Mouse (Mus musculus) CH12.LX (cell line): Measurements from ENCODE around the gene Tbx1. TPM values are rescaled to one million over a fixed set of nuclear protein-coding genes. Genes with fewer than 3 reads are reported as not detected.

ENCODE experiments used
- DNase-seq: peaks from one replicate; pipeline ENCODE4 v3.0.0-alpha.2; 2013; ENCODE audit errors: extremely low read depth
- H3K27ac ChIP-seq: 2 replicates; pipeline ENCODE4 v1.5.1; 2012; ENCODE audit warnings: low read depth, mild to moderate bottlenecking, control low read depth, moderate library complexity; ENCODE audit not compliant: insufficient read depth
- H3K27me3 ChIP-seq: replicated peaks from 2 replicates; pipeline ENCODE3; 2012; ENCODE audit warnings: inconsistent platforms
- H3K36me3 ChIP-seq, 2 experiments: replicated peaks in 1 of 2; 2 replicates each; pipeline versions ENCODE3 to v1.6.1; 2012; ENCODE audit warnings: inconsistent platforms in 1 of 2, low read length in 1 of 2, mild to moderate bottlenecking in 1 of 2, mixed read lengths in 1 of 2, moderate library complexity in 1 of 2; ENCODE audit not compliant: control insufficient read depth in 1 of 2, insufficient read depth in 1 of 2
- H3K4me1 ChIP-seq, 2 experiments: 2 replicates each; pipeline ENCODE4 v1.6.1; 2012; ENCODE audit warnings: inconsistent platforms in 1 of 2, moderate library complexity in 1 of 2; ENCODE audit not compliant: insufficient read depth in 2 of 2, control insufficient read depth in 1 of 2
- H3K4me2 ChIP-seq: 2 replicates; pipeline ENCODE4 v1.6.1; 2012; ENCODE audit warnings: low read depth, mild to moderate bottlenecking, control low read depth; ENCODE audit not compliant: poor library complexity, insufficient read depth, severe bottlenecking
- H3K4me3 ChIP-seq, 3 experiments: fragments of 150-350 bp in 1 of 3; sonication (generic) in 1 of 3; replicated peaks in 1 of 3; 2 replicates each; pipeline versions ENCODE3 to v1.5.1; 2011 to 2012; ENCODE audit warnings: low read depth in 2 of 3, low read length in 2 of 3, mild to moderate bottlenecking in 2 of 3, moderate library complexity in 2 of 3, control low read depth in 1 of 3, improper control_type of control experiment in 1 of 3, inconsistent platforms in 1 of 3, mixed read lengths in 1 of 3; ENCODE audit not compliant: poor library complexity in 1 of 3
- H3K79me2 ChIP-seq: replicated peaks from 2 replicates; pipeline ENCODE4 v1.6.1; 2012; ENCODE audit warnings: mild to moderate bottlenecking, moderate library complexity; ENCODE audit not compliant: control insufficient read depth, poor library complexity, insufficient read depth, severe bottlenecking; ENCODE audit errors: extremely low read depth
- H3K9ac ChIP-seq: 2 replicates; pipeline ENCODE4 v1.6.1; 2012; ENCODE audit warnings: low read depth, mild to moderate bottlenecking, control low read depth, moderate library complexity; ENCODE audit not compliant: insufficient read depth
- H3K9me3 ChIP-seq: replicated peaks from 2 replicates; pipeline ENCODE3; 2012; ENCODE audit warnings: low read length, inconsistent platforms, mixed read lengths
- CHD1 ChIP-seq: IDR thresholded peaks from 2 replicates; pipeline ENCODE4 v1.6.1; 2012; ENCODE audit warnings: low read depth, low read length, improper control_type of control experiment, inconsistent platforms
- ETS1 ChIP-seq: conservative IDR thresholded peaks from 2 replicates; pipeline ENCODE4 v1.6.1; 2012; ENCODE audit warnings: low read depth, mild to moderate bottlenecking, inconsistent platforms, low read length, improper control_type of control experiment, moderate library complexity
- JUN ChIP-seq: IDR thresholded peaks from 2 replicates; pipeline ENCODE4 v1.6.1; 2011; ENCODE audit warnings: low read depth, mild to moderate bottlenecking, low read length, improper control_type of control experiment, moderate library complexity; ENCODE audit not compliant: insufficient read depth
- JUND ChIP-seq: conservative IDR thresholded peaks from 2 replicates; pipeline ENCODE4 v1.6.1; 2011; ENCODE audit warnings: low read depth, low read length, improper control_type of control experiment
- KAT2A ChIP-seq: IDR thresholded peaks from 2 replicates; pipeline ENCODE4 v1.6.1; 2012; ENCODE audit warnings: low read length, improper control_type of control experiment, inconsistent platforms; ENCODE audit not compliant: insufficient replicate concordance
- MAZ ChIP-seq: IDR thresholded peaks from 2 replicates; pipeline ENCODE4 v1.6.1; 2012; ENCODE audit warnings: low read depth, mild to moderate bottlenecking, inconsistent platforms, low read length, improper control_type of control experiment, moderate library complexity
- MEF2A ChIP-seq: IDR thresholded peaks from 2 replicates; pipeline ENCODE4 v1.6.1; 2014; ENCODE audit warnings: low read depth, mild to moderate bottlenecking, inconsistent platforms, low read length, improper control_type of control experiment, borderline replicate concordance
- MXI1 ChIP-seq: IDR thresholded peaks from 2 replicates; pipeline ENCODE4 v1.6.1; 2011; ENCODE audit warnings: mild to moderate bottlenecking, low read depth, low read length, improper control_type of control experiment
- PAX5 ChIP-seq: IDR thresholded peaks from 2 replicates; pipeline ENCODE4 v1.6.1; 2012; ENCODE audit warnings: low read length, inconsistent platforms, mixed read lengths
- POLR2AphosphoS2 ChIP-seq: IDR thresholded peaks from 2 replicates; pipeline ENCODE4 v1.6.1; 2011; ENCODE audit warnings: low read depth, low read length, improper control_type of control experiment
- RAD21 ChIP-seq: IDR thresholded peaks from 2 replicates; pipeline ENCODE4 v1.6.1; 2011; ENCODE audit warnings: low read depth, mild to moderate bottlenecking, low read length, improper control_type of control experiment, moderate library complexity
- SMC3 ChIP-seq: IDR thresholded peaks from 2 replicates; pipeline ENCODE4 v1.6.1; 2011; ENCODE audit warnings: low read depth, low read length, improper control_type of control experiment
- UBTF ChIP-seq: IDR thresholded peaks from 2 replicates; pipeline ENCODE4 v1.6.1; 2012; ENCODE audit warnings: low read depth, mild to moderate bottlenecking, inconsistent platforms, low read length, improper control_type of control experiment, moderate library complexity
- ZMIZ1 ChIP-seq: IDR thresholded peaks from 2 replicates; pipeline ENCODE4 v1.6.1; 2012; ENCODE audit warnings: low read depth, mild to moderate bottlenecking, inconsistent platforms, low read length, improper control_type of control experiment
- ZNF384 ChIP-seq: IDR thresholded peaks from 2 replicates; pipeline ENCODE4 v1.6.1; 2012; ENCODE audit warnings: low read depth, low read length, improper control_type of control experiment, inconsistent platforms
- dilution Hi-C: fragments of 300-500 bp; cut with MboI; formaldehyde crosslinking; loops from 2 replicates; pipeline ENCODE4 v1.14.3; 2020; ENCODE audit warnings: low sequenced_read_pairs; ENCODE audit not compliant: extremely low pct_unique_long_range_greater_than_20kb, extremely low pct_ligation_motif_present
- in situ Hi-C: fragments of 300-500 bp; cut with MboI; formaldehyde crosslinking; loops from 3 replicates; pipeline ENCODE4 v1.14.3; 2019; ENCODE audit warnings: low sequenced_read_pairs, low pct_ligation_motif_present, low pct_unique_long_range_greater_than_20kb, mixed read lengths
- polyA plus RNA-seq: library from polyadenylated mRNA; unstranded; fragments of >175 nt; gene quantifications from 2 replicates; pipeline ENCODE4 v1.2.1, GENCODE M21; 2012; ENCODE audit warnings: low read depth; ENCODE audit not compliant: insufficient read length
- total RNA-seq, 2 experiments: library from RNA; depleted of rRNA; stranded (reverse); fragments of 300-350 nt in 1 of 2; fragments of >200 nt in 1 of 2; gene quantifications; 2 replicates each; pipeline ENCODE4 v1.2.3; 2012 to 2014

The Tbx1 gene
- total and polyA plus RNA-seq, 3 experiments: 0.04 TPM; not detected in 2

- in situ Hi-C loops (no loop called here), dilution Hi-C loops (no loop called here)
- no peaks in the 10 kb centered on the region for H3K27me3 ChIP-seq
These were observed 10.1 kb downstream of the Tbx1 start for GRCm38 (mm10) chr16:18580389-18580788.

DNA sequence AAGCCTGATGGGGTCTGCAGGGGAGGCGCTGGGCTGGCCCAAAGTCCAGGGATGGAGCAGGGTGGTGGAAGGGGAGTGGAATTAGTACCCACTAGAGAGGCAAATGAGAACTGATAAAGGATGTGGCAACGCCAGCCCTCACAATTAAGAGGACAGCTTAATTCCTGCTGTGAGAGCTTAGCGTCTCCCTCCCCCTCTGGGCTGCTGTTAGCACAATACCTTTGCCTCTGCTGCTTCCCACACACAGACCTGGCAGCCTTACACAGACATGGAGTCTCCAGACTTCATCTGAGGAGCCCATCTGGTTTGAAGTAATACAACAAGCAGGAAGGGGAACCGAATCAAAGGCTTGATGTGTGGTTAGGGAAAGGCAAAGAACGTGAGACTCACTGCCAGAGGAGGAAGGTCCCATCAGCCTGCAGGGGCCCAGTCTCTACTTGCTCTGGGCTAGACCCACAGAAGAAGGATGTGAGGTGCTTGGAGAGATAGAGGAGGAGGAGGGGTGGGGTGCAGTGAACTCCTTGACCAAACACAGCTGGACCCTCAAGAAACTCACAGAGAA, 12.8 kb downstream of the Tbx1 start:
- no peak for DNase-seq
- Histone ChIP-seq H3K9ac (no peak overlapping the region), H3K79me2 (no peaks in the 10 kb centered on the region), H3K4me3 (no peak overlapping the region), H3K36me3 (no peaks in the 10 kb centered on the region), H3K27ac (no peak overlapping the region), H3K4me1 (peaks cover 0 to 5% of the 10 kb centered on the region in 2 experiments; a peak in 2 of 4 replicates), H3K4me2 (no peak overlapping the region), H3K9me3 (peaks cover 16% of the 10 kb centered on the region), H3K27me3 (no peaks in the 10 kb centered on the region)
- dilution Hi-C loops: no loop called here
- in situ Hi-C loops: no loop called here
- TF ChIP-seq UBTF (no peak), POLR2AphosphoS2 (no peak), SMC3 (no peak), ETS1 (no peak), PAX5 (no peak), CHD1 (no peak)

More at GRCm38 (mm10) chr16:18580389-18580788, 10.1 kb downstream of the Tbx1 start:
- Histone ChIP-seq H3K4me1 (peaks cover 0 to 5% of the 10 kb centered on the region in 2 experiments; a peak in 2 of 4 replicates), H3K27ac (no peak overlapping the region), H3K9me3 (peaks cover 30% of the 10 kb centered on the region), H3K4me3 (no peak overlapping the region), H3K36me3 (no peaks in the 10 kb centered on the region), H3K79me2 (no peaks in the 10 kb centered on the region), H3K4me2 (no peak overlapping the region), H3K9ac (no peak overlapping the region)
- no peak for TF ChIP-seq MXI1
- TF ChIP-seq JUN: no peak
- TF ChIP-seq ZNF384: no peak
- TF ChIP-seq ZMIZ1: no peak
- no peak for TF ChIP-seq MEF2A
- TF ChIP-seq KAT2A: no peak
- TF ChIP-seq JUND: no peak
- no peak for TF ChIP-seq MAZ
- no peak for TF ChIP-seq RAD21
- TF ChIP-seq UBTF: no peak
- TF ChIP-seq POLR2AphosphoS2: no peak
- no peak for DNase-seq
